Mouse (Mus musculus): ENCODE results near the gene Pdzd4. TPM values are rescaled to one million over a fixed set of nuclear protein-coding genes. Genes with fewer than 3 reads are reported as not detected.

Gene Pdzd4
- polyA plus RNA-seq, 1 experiment from 2014 or later: 0.96 TPM

- Histone ChIP-seq H3K9ac (ENCODE audit: low read length) (no peak overlapping the region), H3K4me3 (replicated peaks; ENCODE audit: low read length) (no peak overlapping the region), H3K9me3 (replicated peaks; ENCODE audit: control insufficient read depth, low read length) (no peaks in the 10 kb centered on the region), H3K27ac (ENCODE audit: low read length) (no peak overlapping the region), H3K27me3 (ENCODE audit: control insufficient read depth, insufficient read depth, low read length) (no peaks in the 10 kb centered on the region), H3K4me2 (ENCODE audit: low read depth, low read length) (no peak overlapping the region), H3K36me3 (ENCODE audit: control insufficient read depth, insufficient read depth, low read length) (no peaks in the 10 kb centered on the region), H3K4me1 (ENCODE audit: control insufficient read depth, insufficient read depth, low read length) (no peaks in the 10 kb centered on the region)
- 70% methylated on average over 3 of the region's 3 CpGs for WGBS
- no peak for ATAC-seq (ENCODE audit: insufficient read depth, low FRiP score)
Measured at GRCm38 (mm10) chrX:73836691-73837090, 11.9 kb upstream of the Pdzd4 start.

GRCm38 (mm10) chrX:73835731-73836130 is 11.0 kb upstream of the Pdzd4 start:
- Histone ChIP-seq H3K4me2 (ENCODE audit: low read depth, low read length) (no peak overlapping the region), H3K9ac (ENCODE audit: low read length) (no peak overlapping the region), H3K36me3 (ENCODE audit: control insufficient read depth, insufficient read depth, low read length) (no peaks in the 10 kb centered on the region), H3K27ac (ENCODE audit: low read length) (no peak overlapping the region), H3K9me3 (replicated peaks; ENCODE audit: control insufficient read depth, low read length) (no peaks in the 10 kb centered on the region), H3K27me3 (ENCODE audit: control insufficient read depth, insufficient read depth, low read length) (no peaks in the 10 kb centered on the region), H3K4me1 (ENCODE audit: control insufficient read depth, insufficient read depth, low read length) (no peaks in the 10 kb centered on the region), H3K4me3 (replicated peaks; ENCODE audit: low read length) (no peak overlapping the region)
- 87% methylated on average over 1 of the region's 1 CpGs for WGBS
- no peak for ATAC-seq (ENCODE audit: insufficient read depth, low FRiP score)

GRCm38 (mm10) chrX:73823747-73824146 is 1.0 kb downstream of the Pdzd4 start:
- H3K9me3 ChIP-seq (replicated peaks; ENCODE audit: control insufficient read depth, low read length): no peaks in the 10 kb centered on the region
- peaks cover 15% of the 10 kb centered on the region; the same call in 1 of the 2 replicates for H3K27me3 ChIP-seq (ENCODE audit: control insufficient read depth, insufficient read depth, low read length)
- H3K4me3 ChIP-seq (replicated peaks; ENCODE audit: low read length): peak overlapping the region; percentile 61
- WGBS: 13% methylated on average over 17 of the region's 17 CpGs
- H3K27ac ChIP-seq (ENCODE audit: low read length): no peak overlapping the region
- no peaks in the 10 kb centered on the region for H3K4me1 ChIP-seq (ENCODE audit: control insufficient read depth, insufficient read depth, low read length)
- peak overlapping the region; percentile 63 for H3K4me2 ChIP-seq (ENCODE audit: low read depth, low read length)
- H3K36me3 ChIP-seq (ENCODE audit: control insufficient read depth, insufficient read depth, low read length): no peaks in the 10 kb centered on the region
- peak overlapping the region; percentile 81; the same call in 1 of the 2 replicates for H3K9ac ChIP-seq (ENCODE audit: low read length)
- ATAC-seq (ENCODE audit: insufficient read depth, low FRiP score): no peak; the same call in 1 of the 2 replicates

GRCm38 (mm10) chrX:73816596-73817314 is 8.0 kb downstream of the Pdzd4 start:
- H3K4me1 ChIP-seq (ENCODE audit: control insufficient read depth, insufficient read depth, low read length): no peaks in the 10 kb centered on the region
- H3K36me3 ChIP-seq (ENCODE audit: control insufficient read depth, insufficient read depth, low read length): no peaks in the 10 kb centered on the region
- 53% methylated on average over 3 of the region's 3 CpGs for WGBS
- no peak overlapping the region for H3K9ac ChIP-seq (ENCODE audit: low read length)
- no peaks in the 10 kb centered on the region for H3K9me3 ChIP-seq (replicated peaks; ENCODE audit: control insufficient read depth, low read length)
- no peak overlapping the region for H3K4me3 ChIP-seq (replicated peaks; ENCODE audit: low read length)
- no peak for ATAC-seq (ENCODE audit: insufficient read depth, low FRiP score)
- no peak overlapping the region for H3K4me2 ChIP-seq (ENCODE audit: low read depth, low read length)
- H3K27ac ChIP-seq (ENCODE audit: low read length): no peak overlapping the region
- no peaks in the 10 kb centered on the region for H3K27me3 ChIP-seq (ENCODE audit: control insufficient read depth, insufficient read depth, low read length)

- no peaks in the 10 kb centered on the region for H3K9me3 ChIP-seq (replicated peaks; ENCODE audit: control insufficient read depth, low read length)
Measured at GRCm38 (mm10) chrX:73815072-73815471, 9.7 kb downstream of the Pdzd4 start.

GRCm38 (mm10) chrX:73805814-73806213 is 19.0 kb downstream of the Pdzd4 start:
- no peaks in the 10 kb centered on the region for H3K36me3 ChIP-seq (ENCODE audit: control insufficient read depth, insufficient read depth, low read length)
- no peak overlapping the region for H3K27ac ChIP-seq (ENCODE audit: low read length)
- H3K9ac ChIP-seq (ENCODE audit: low read length): no peak overlapping the region
- 33% methylated on average over 1 of the region's 1 CpGs for WGBS
- no peaks in the 10 kb centered on the region for H3K4me1 ChIP-seq (ENCODE audit: control insufficient read depth, insufficient read depth, low read length)
- H3K4me3 ChIP-seq (replicated peaks; ENCODE audit: low read length): no peak overlapping the region
- no peaks in the 10 kb centered on the region for H3K27me3 ChIP-seq (ENCODE audit: control insufficient read depth, insufficient read depth, low read length)
- H3K4me2 ChIP-seq (ENCODE audit: low read depth, low read length): no peak overlapping the region
- H3K9me3 ChIP-seq (replicated peaks; ENCODE audit: control insufficient read depth, low read length): no peaks in the 10 kb centered on the region
- no peak for ATAC-seq (ENCODE audit: insufficient read depth, low FRiP score)

More at GRCm38 (mm10) chrX:73815072-73815471, 9.7 kb downstream of the Pdzd4 start:
- Histone ChIP-seq H3K4me1 (ENCODE audit: control insufficient read depth, insufficient read depth, low read length) (no peaks in the 10 kb centered on the region), H3K27me3 (ENCODE audit: control insufficient read depth, insufficient read depth, low read length) (no peaks in the 10 kb centered on the region), H3K4me2 (ENCODE audit: low read depth, low read length) (peak overlapping the region; percentile 41), H3K27ac (ENCODE audit: low read length) (no peak overlapping the region), H3K36me3 (ENCODE audit: control insufficient read depth, insufficient read depth, low read length) (no peaks in the 10 kb centered on the region), H3K9ac (ENCODE audit: low read length) (peak overlapping the region; percentile 58; the same call in 1 of the 2 replicates), H3K4me3 (replicated peaks; ENCODE audit: low read length) (peak overlapping the region; percentile 31)
- no peak for ATAC-seq (ENCODE audit: insufficient read depth, low FRiP score)
- 10% methylated on average over 14 of the region's 14 CpGs for WGBS

GRCm38 (mm10) chrX:73798502-73798901 is 26.3 kb downstream of the Pdzd4 start:
- Histone ChIP-seq H3K9me3 (replicated peaks; ENCODE audit: control insufficient read depth, low read length) (no peaks in the 10 kb centered on the region), H3K36me3 (ENCODE audit: control insufficient read depth, insufficient read depth, low read length) (no peaks in the 10 kb centered on the region), H3K27me3 (ENCODE audit: control insufficient read depth, insufficient read depth, low read length) (no peaks in the 10 kb centered on the region), H3K9ac (ENCODE audit: low read length) (no peak overlapping the region; the same call in 1 of the 2 replicates), H3K4me2 (ENCODE audit: low read depth, low read length) (no peak overlapping the region), H3K4me3 (replicated peaks; ENCODE audit: low read length) (no peak overlapping the region), H3K4me1 (ENCODE audit: control insufficient read depth, insufficient read depth, low read length) (no peaks in the 10 kb centered on the region), H3K27ac (ENCODE audit: low read length) (no peak overlapping the region)
- 38% methylated on average over 9 of the region's 9 CpGs for WGBS
- peak; percentile 76; the same call in 1 of the 2 replicates for ATAC-seq (ENCODE audit: insufficient read depth, low FRiP score)

- Histone ChIP-seq H3K27me3 (ENCODE audit: control insufficient read depth, insufficient read depth, low read length) (no peaks in the 10 kb centered on the region), H3K27ac (ENCODE audit: low read length) (no peak overlapping the region), H3K36me3 (ENCODE audit: control insufficient read depth, insufficient read depth, low read length) (no peaks in the 10 kb centered on the region), H3K4me2 (ENCODE audit: low read depth, low read length) (no peak overlapping the region), H3K4me1 (ENCODE audit: control insufficient read depth, insufficient read depth, low read length) (no peaks in the 10 kb centered on the region), H3K9me3 (replicated peaks; ENCODE audit: control insufficient read depth, low read length) (no peaks in the 10 kb centered on the region), H3K9ac (ENCODE audit: low read length) (no peak overlapping the region), H3K4me3 (replicated peaks; ENCODE audit: low read length) (no peak overlapping the region)
- 76% methylated on average over 2 of the region's 2 CpGs for WGBS
- ATAC-seq (ENCODE audit: insufficient read depth, low FRiP score): no peak
Measured at GRCm38 (mm10) chrX:73797511-73797910, 27.3 kb downstream of the Pdzd4 start.

- no peaks in the 10 kb centered on the region for H3K36me3 ChIP-seq (ENCODE audit: control insufficient read depth, insufficient read depth, low read length)
- peaks cover 3% of the 10 kb centered on the region; the same call in 1 of the 2 replicates for H3K4me1 ChIP-seq (ENCODE audit: control insufficient read depth, insufficient read depth, low read length)
- H3K4me2 ChIP-seq (ENCODE audit: low read depth, low read length): no peak overlapping the region
- H3K9me3 ChIP-seq (replicated peaks; ENCODE audit: control insufficient read depth, low read length): no peaks in the 10 kb centered on the region
- no peak overlapping the region for H3K9ac ChIP-seq (ENCODE audit: low read length)
- no peak overlapping the region for H3K27ac ChIP-seq (ENCODE audit: low read length)
- 38% methylated on average over 1 of the region's 1 CpGs for WGBS
- H3K4me3 ChIP-seq (replicated peaks; ENCODE audit: low read length): no peak overlapping the region
- no peak for ATAC-seq (ENCODE audit: insufficient read depth, low FRiP score)
- no peaks in the 10 kb centered on the region for H3K27me3 ChIP-seq (ENCODE audit: control insufficient read depth, insufficient read depth, low read length)
Measured at GRCm38 (mm10) chrX:73793505-73793904, 31.3 kb downstream of the Pdzd4 start.
